Mouse (Mus musculus) cerebellum, adult 2 months (tissue): Measurements from ENCODE around the gene BC051142. TPM values are rescaled to one million over a fixed set of nuclear protein-coding genes. Genes with fewer than 3 reads are reported as not detected.
"Not testable (repeated sequence)": the region's sequence is repeated elsewhere in the genome, so short reads cannot be mapped to it uniquely, and the experiment has no call there.

Source experiments
- DNase-seq, 2 experiments: peaks; one replicate each; pipeline ENCODE4 v3.0.0; 2021
- H3K27ac ChIP-seq: fragments of 200-500 bp; 2 replicates; pipeline ENCODE4 v1.5.1; 2012; ENCODE audit warnings: low read length, control low read depth, inconsistent platforms; ENCODE audit not compliant: insufficient read depth
- H3K27me3 ChIP-seq: fragments of 200-500 bp; 2 replicates; pipeline ENCODE4 v1.6.1; 2012; ENCODE audit warnings: inconsistent platforms, mild to moderate bottlenecking, low read length, moderate library complexity; ENCODE audit not compliant: control insufficient read depth, insufficient read depth
- H3K4me1 ChIP-seq: fragments of 200-500 bp; 2 replicates; pipeline ENCODE4 v1.6.1; 2011; ENCODE audit warnings: low read length; ENCODE audit not compliant: control insufficient read depth, insufficient read depth
- H3K4me3 ChIP-seq: fragments of 200-500 bp; replicated peaks from 2 replicates; pipeline ENCODE3; 2011; ENCODE audit warnings: mild to moderate bottlenecking, low read depth, low read length, control low read depth; ENCODE audit not compliant: insufficient read depth
- CTCF ChIP-seq: fragments of 200-500 bp; IDR thresholded peaks from 2 replicates; pipeline ENCODE4 v1.5.1; 2011; ENCODE audit warnings: low read depth, mild to moderate bottlenecking, control low read depth, low read length, moderate library complexity, borderline replicate concordance; ENCODE audit not compliant: insufficient read depth
- POLR2A ChIP-seq: fragments of 200-500 bp; IDR thresholded peaks from 2 replicates; pipeline ENCODE4 v1.6.1; 2011; ENCODE audit warnings: low read length, control low read depth, borderline replicate concordance; ENCODE audit not compliant: insufficient read depth
- WGBS: fragments of 180-500 bp; shearing (Covaris S2); methylation state at CpG from one replicate; pipeline ENCODE4 v1.1.7; 2018; 5-methylcytosine and 5-hydroxymethylcytosine counted together
- polyA plus RNA-seq: library from polyadenylated mRNA; depleted of rRNA; stranded (reverse); fragments of >200 nt; gene quantifications from 2 replicates; pipeline ENCODE4 v1.2.3, GENCODE M21; 2012; rRNA removed

Gene BC051142
- polyA plus RNA-seq, 1 experiment, result 6.5 TPM

- Histone ChIP-seq H3K27ac (no peak overlapping the region), H3K27me3 (no peaks in the 10 kb centered on the region), H3K4me3 (no peak overlapping the region), H3K4me1 (no peaks in the 10 kb centered on the region)
- 75% methylated on average over 2 of the region's 2 CpGs for WGBS
- no peak for DNase-seq
- TF ChIP-seq CTCF (no peak), POLR2A (no peak)
Measured at GRCm38 (mm10) chr17:34496539-34496938, 97.9 kb downstream of the BC051142 start.

- H3K4me1 ChIP-seq, H3K4me3 ChIP-seq, H3K27ac ChIP-seq, H3K27me3 ChIP-seq, DNase-seq: not testable (repeated sequence)
- 77% methylated on average over 3 of the region's 3 CpGs for WGBS
Measured at GRCm38 (mm10) chr17:34497319-34497718, 98.7 kb downstream of the BC051142 start.

GRCm38 (mm10) chr17:34497726-34498125, 99.1 kb downstream of the BC051142 start:
- not testable (repeated sequence) for H3K27ac ChIP-seq, H3K4me3 ChIP-seq, H3K4me1 ChIP-seq, H3K27me3 ChIP-seq, DNase-seq
- WGBS, result 72% methylated on average over 4 of the region's 4 CpGs

GRCm38 (mm10) chr17:34507591-34507990, 109.0 kb downstream of the BC051142 start:
- H3K27ac ChIP-seq, result no peak overlapping the region
- DNase-seq, result no peak
- no peak overlapping the region for H3K4me3 ChIP-seq
- H3K27me3 ChIP-seq, result no peaks in the 10 kb centered on the region
- TF ChIP-seq POLR2A, result no peak
- TF ChIP-seq CTCF, result no peak
- no peaks in the 10 kb centered on the region for H3K4me1 ChIP-seq

Other genes starting within 250 kb of the BC051142 start
- gene H2-DMb1, start 245.7 kb upstream of the BC051142 start, polyA plus RNA-seq, result 1.8 and 3.0 TPM in 2 replicates
- gene Tap1, start 211.3 kb upstream of the BC051142 start, polyA plus RNA-seq, result 2.6 and 2.7 TPM in 2 replicates
- gene Psmb9, start 211.1 kb upstream of the BC051142 start, polyA plus RNA-seq, result 2.2 and 2.7 TPM in 2 replicates
- 5.8 and 7.3 TPM in 2 replicates for gene Psmb8, start 201.1 kb upstream of the BC051142 start, polyA plus RNA-seq
- 9.1 and 10.0 TPM in 2 replicates for gene Tap2, start 195.3 kb upstream of the BC051142 start, polyA plus RNA-seq
- 0.67 and 0.86 TPM in 2 replicates for gene H2-Ob, start 159.9 kb upstream of the BC051142 start, polyA plus RNA-seq
- 4.0 TPM in 2 replicates for gene H2-Ab1, start 141.1 kb upstream of the BC051142 start, polyA plus RNA-seq
- gene H2-Aa, start 111.0 kb upstream of the BC051142 start, polyA plus RNA-seq, result 3.0 and 3.1 TPM in 2 replicates
- 2.9 and 3.8 TPM in 2 replicates for gene H2-Eb1, start 93.0 kb upstream of the BC051142 start, polyA plus RNA-seq
- gene H2-Eb2, start 73.2 kb upstream of the BC051142 start, polyA plus RNA-seq, result 0.08 and 0.10 TPM in 2 replicates
- not detected in 2 replicates for gene Btnl2, start 44.0 kb upstream of the BC051142 start, polyA plus RNA-seq
- gene Btnl1, start 21.7 kb upstream of the BC051142 start, polyA plus RNA-seq, result not detected in 2 replicates
- gene Btnl4, start 78.5 kb downstream of the BC051142 start, polyA plus RNA-seq, result not detected in 2 replicates
- gene Btnl6, start 118.5 kb downstream of the BC051142 start, polyA plus RNA-seq, result not detected in 2 replicates
- 3.8 and 4.3 TPM in 2 replicates for gene Notch4, start 165.4 kb downstream of the BC051142 start, polyA plus RNA-seq
- gene Gpsm3, start 191.0 kb downstream of the BC051142 start, polyA plus RNA-seq, result 2.6 and 3.1 TPM in 2 replicates
- gene Pbx2, start 192.4 kb downstream of the BC051142 start, polyA plus RNA-seq, result 69.5 and 72.3 TPM in 2 replicates
- gene Ager, start 199.0 kb downstream of the BC051142 start, polyA plus RNA-seq, result 1.4 and 1.8 TPM in 2 replicates
- gene Rnf5, start 204.9 kb downstream of the BC051142 start, polyA plus RNA-seq, result 125 and 137 TPM in 2 replicates
- 172 and 179 TPM in 2 replicates for gene Agpat1, start 205.4 kb downstream of the BC051142 start, polyA plus RNA-seq
- 6.3 and 7.4 TPM in 2 replicates for gene Egfl8, start 217.2 kb downstream of the BC051142 start, polyA plus RNA-seq
- gene Ppt2, start 229.7 kb downstream of the BC051142 start, polyA plus RNA-seq, result 57.3 and 66.9 TPM in 2 replicates
- gene Prrt1, start 230.7 kb downstream of the BC051142 start, polyA plus RNA-seq, result 194 and 222 TPM in 2 replicates
- 7.4 and 8.5 TPM in 2 replicates for gene Fkbpl, start 245.9 kb downstream of the BC051142 start, polyA plus RNA-seq
- 61.4 and 69.4 TPM in 2 replicates for gene Atf6b, start 248.3 kb downstream of the BC051142 start, polyA plus RNA-seq